Mouse (Mus musculus) heart, postnatal 25 days (tissue): Measurements from ENCODE around the gene Treml1. TPM values are rescaled to one million over a fixed set of nuclear protein-coding genes. Genes with fewer than 3 reads are reported as not detected.
"Not testable (repeated sequence)": the region's sequence is repeated elsewhere in the genome, so short reads cannot be mapped to it uniquely, and the experiment has no call there.

Experiments
- DNase-seq: peaks from one replicate; pipeline ENCODE4 v3.0.0; 2022; ENCODE audit warnings: low spot score
- intact Hi-C: fragments of 180-260 bp; cut with DNase I; formaldehyde crosslinking; loops from one replicate; pipeline ENCODE4 v1.15.1; 2025
- total RNA-seq, 2 experiments: library from RNA; stranded (reverse); gene quantifications; 2 replicates each; pipeline ENCODE4 v1.2.3; 2021

Gene Treml1
- total RNA-seq, result under 1 TPM; 0.26 to 0.92 TPM

DNA sequence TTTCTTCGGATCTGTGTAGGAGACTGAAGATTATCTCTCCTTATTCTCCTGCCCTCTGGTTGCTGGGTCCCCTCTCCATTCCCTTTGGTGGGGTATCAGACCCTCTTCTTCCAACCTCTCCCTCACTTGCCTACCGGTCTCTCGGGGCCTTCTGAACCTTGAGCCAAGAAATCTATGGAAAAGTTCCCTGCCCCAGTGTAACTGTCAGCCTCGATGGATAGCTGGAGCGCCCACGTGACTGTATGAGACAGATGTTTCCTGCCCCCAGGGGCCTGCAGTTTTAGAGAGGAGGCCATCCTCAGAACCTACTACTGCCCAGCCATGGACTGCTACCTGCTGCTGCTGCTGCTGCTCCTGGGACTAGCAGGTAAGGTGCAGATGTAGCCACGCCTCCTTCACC, at the start of gene Treml1:
Gene Treml1, plus strand, starts transcription at position 301 of the 400 bp plus-strand sequence.
- DNase-seq, result no peak
- intact Hi-C loops, result no loop called here

DNA sequence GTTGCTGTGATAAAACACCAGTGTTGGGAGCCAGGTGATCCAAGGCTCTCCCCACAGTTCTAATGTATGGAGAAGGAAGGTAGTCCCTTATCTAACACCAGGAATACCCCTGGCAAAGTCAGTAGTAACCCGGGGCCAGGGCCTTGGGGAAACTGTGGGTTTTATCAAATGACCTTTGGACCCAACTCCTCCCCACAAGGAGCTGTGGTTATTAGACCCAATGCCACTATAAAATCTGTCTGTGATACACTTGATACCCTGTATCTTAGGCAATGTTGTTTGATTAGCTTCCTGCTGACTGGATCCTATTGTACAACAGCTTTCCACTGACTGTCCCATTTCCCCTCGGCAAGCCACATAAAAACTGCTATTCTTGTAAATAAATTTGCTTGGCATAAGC, 47.6 kb upstream of the Treml1 start:
- intact Hi-C loops, result loop anchor here (10.0 kb wide), 1 partner anchor 147 kb away; the partner anchor contains the start of gene A530064D06Rik
- no peak for DNase-seq

DNA sequence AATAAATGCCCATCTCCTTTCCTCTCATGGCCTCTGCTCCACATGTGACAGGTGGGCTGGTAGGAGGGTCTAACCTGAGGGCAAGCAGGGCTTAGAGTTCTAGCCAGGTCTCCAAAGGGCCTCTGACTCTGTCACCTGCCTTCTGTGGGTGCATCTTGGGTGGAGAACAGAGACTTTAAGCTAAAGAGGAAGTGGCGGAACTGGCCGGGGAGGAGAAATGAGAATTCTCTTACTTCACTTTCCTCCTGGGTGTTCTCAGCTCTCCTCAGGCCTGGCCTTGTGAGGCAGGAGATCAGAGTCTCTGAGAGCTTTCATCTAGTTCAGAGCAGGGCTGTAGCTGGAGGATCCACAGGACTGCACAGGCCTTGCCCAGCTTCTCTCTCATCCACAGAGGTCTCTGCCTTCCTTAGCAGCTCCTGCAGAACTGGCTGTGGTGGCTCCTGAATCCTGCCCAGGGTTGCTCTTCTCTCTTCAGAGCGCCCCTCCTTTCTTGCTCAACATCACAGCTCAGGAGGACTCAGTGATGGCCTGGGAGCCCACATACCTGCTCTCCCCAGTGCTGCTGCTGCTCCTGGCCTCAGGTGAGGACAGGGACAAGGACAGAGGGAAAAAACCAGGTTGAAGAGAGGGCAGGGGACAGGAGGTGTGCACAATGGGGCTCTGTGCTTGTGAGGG, 43.7 kb upstream of the Treml1 start, which contains the start of gene B430306N03Rik:
Gene B430306N03Rik, plus strand, starts transcription at position 237 of the 675 bp plus-strand sequence.
- not testable (repeated sequence) for DNase-seq
- intact Hi-C loops, result loop anchor here (10.0 kb wide), 1 partner anchor 151 kb away; the partner anchor contains the start of gene A530064D06Rik

DNA sequence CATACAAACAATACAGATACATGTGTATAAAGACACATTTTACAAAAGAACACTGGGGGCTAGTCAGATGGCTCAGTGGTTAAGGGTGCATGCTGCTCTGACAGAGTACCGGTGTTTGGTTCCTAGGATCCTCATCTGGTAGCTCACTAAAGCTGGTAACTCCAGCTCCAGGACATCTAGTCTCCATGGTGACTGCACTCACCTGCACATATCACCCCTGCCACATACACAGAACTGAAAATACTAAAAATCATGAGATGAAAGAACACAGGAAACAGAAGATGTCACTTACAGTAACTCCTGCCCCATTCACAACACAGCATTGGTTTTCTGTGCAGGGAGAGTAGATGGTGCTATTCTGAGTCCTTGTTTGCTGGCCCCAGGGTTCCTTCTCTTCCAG, 41.0 kb upstream of the Treml1 start:
- intact Hi-C loops, result loop anchor here (10.0 kb wide), 1 partner anchor 154 kb away; the partner anchor contains the start of gene A530064D06Rik
- DNase-seq, result no peak

DNA sequence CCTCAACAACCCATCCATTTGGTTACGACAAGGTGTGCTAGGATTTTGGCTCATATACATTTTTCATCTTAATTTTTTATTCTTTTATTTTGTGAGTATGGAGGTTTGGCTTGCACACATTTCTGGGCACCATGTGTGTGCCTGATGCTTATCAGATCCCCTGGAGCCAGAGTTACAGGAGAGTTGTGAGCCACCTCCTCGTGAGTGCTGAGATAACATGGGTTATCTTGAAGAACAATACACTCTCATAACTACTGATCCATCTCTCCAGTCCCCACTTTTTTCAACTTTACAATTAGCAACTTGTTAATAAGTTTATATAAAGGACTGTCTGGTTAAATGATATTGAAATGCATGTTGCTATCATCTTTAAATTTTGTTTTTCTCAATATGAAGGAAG, 38.4 kb upstream of the Treml1 start:
- intact Hi-C loops, result no loop called here
- DNase-seq, result no peak

DNA sequence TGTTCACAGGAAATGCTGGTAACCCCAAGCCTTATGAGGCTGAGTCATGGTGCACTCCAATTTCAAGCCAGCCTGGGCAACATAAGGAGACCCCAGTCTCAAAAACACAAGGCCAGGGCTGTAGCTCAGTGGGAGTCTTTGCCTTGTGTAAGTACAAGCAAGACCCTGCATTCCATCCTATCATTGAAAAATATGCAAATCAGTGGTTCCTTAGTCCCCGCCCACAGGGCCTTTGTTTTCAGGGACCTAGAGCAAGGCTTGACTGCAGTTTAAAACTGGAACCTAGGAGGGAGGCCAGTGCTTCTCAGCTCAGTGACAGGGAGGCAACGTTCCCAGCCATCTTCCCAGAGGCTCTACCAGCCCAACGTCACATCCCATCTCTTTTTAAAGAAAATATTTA, 36.5 kb upstream of the Treml1 start:
- intact Hi-C loops, result no loop called here

DNA sequence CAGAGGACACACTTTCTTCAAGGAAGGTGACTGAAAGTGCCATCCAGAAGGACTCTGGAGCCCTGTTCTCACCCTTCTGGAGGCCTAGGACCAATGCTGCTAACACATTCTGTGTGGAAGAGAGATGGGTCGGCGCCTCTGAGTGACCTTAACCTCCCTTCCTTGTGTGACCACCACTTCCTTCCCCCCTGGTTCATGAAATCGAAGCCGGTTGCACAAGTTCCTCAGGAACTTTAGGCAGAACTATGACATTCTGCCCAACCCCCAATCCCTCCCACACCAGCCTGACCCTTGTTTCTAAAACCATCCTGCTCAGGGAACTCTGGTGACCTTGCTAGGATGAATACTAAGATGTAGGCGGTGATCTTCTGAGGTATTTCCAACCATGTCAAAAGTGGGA, 35.5 kb upstream of the Treml1 start:
- DNase-seq, result no peak

More for the DNA sequence above, 36.5 kb upstream of the Treml1 start:
- no peak for DNase-seq

DNA sequence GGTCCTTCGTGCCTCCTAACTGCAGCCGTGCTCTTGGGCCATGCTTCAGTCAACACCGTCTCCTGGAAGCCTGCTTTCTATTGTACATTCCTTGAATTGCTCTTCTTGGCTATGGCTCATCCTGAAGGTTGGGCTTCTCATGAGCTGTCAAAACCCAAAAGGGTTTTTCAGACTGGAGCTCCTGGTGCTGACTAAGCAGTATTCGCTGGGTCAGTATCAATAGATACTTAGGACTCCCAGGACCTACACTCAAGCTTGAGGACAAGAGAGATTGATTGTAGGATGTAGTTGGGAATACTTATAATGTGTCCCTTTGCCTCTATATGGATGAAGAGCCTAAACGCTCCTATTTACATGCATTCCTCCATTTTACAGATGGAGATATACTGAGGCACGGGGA, 34.6 kb upstream of the Treml1 start:
- intact Hi-C loops, result no loop called here
- DNase-seq, result no peak

More for the DNA sequence above, 35.5 kb upstream of the Treml1 start:
- intact Hi-C loops, result no loop called here

DNA sequence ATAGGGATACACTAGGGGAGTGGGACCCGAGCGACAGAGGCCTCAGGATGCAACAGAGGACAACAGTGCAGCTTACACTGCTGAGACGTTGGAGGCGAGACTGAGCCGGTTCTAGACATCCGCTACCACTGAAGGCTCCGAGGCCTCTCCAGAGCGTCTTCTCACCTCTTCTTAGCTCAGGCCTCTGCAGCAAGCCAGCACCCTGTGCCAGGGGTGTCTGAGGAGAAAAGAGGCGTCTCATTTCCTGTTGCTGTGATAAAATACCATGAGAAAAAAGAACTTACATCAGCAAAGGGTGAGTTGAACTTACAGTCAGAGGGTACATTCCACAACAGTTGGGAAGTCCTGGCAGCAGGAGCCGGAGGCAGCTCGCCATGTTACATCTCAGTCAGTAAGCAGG, 34.1 kb upstream of the Treml1 start:
- DNase-seq, result no peak
- intact Hi-C loops, result no loop called here

DNA sequence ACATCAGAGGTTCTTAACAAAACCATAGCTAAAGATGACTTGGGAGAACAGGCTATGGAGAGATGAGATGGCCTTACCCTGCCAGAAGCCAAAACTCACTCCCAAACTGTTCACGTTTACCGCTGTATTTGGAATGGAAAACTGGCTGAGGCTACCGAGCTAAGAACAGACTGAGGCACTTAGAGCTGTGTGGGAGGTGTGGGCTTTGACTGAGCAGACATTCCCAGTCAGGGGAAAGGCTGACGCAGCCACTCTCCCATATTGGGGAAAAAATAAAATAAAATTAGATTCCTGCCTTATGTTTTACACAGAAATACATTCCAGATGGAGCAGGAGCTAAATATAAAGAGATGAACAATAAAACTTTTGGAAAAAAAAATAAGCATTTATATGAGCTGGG, 33.1 kb upstream of the Treml1 start:
- intact Hi-C loops, result no loop called here
- no peak for DNase-seq

DNA sequence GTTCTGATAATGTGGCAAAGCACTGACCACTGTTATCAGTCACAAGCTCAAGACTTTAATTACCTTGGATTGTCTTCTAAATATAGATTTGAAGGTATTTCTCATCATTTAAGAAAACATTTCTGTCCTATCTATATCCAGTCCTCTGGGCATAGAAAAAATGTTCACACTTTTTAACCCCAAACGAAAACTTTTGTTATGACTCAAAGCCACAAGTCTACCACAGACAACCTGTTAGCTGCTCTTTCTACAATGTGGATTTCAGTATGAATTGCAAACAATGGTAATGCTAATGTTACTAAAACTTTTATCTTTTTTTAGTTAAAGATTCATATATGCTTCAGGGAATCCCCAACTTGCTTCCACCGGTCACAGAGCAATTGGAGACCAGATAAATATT, 27.2 kb upstream of the Treml1 start:
- intact Hi-C loops, result loop anchor here (10.0 kb wide), 1 partner anchor 228 kb away; no protein-coding TSS in a partner anchor

DNA sequence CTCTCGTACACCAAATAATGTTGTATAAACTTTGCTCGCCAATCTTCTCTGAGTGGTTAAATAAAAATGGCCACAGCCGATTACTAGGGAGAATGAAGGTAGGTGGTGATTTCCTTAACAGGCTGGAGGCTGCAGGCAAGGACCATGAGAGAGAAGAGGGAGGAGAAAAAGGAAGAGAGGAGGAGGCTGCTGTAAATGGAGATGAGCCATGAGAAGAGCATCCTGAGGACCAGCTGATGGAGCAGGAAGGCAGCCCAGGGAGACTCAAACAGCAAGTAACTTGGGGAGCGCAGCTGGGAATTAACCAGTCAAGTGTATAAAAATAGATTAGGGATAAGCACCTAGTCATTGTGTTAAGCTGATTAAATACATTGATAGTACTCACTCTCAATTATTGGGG, 25.5 kb upstream of the Treml1 start:
- intact Hi-C loops, result loop anchor here (10.0 kb wide), 1 partner anchor 229 kb away; no protein-coding TSS in a partner anchor
- no peak for DNase-seq

More for the DNA sequence above, 27.2 kb upstream of the Treml1 start:
- no peak for DNase-seq

DNA sequence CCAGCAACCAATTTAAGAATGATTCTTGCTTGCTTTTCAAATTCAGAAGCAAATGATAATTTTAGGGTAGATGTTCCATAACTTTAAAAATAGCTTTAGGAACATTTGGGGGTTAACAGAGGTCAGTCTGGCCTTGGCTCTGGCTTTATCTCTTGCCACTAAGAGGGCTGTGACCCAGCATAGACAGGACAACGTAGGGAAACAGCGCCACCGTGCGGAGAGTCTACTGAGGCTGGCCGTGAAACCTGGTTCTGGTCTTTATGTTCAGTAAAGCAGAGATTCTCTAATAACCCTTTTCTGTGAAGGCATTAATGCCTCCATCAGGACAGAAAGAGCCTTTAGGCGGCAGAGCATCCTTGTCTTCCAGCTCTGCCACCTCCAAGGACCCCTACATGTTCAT, 22.9 kb upstream of the Treml1 start:
- DNase-seq, result peak; percentile 48
- intact Hi-C loops, result loop anchor here (1.0 to 10.0 kb wide), 2 partner anchors 62 to 232 kb away; no protein-coding TSS in a partner anchor

DNA sequence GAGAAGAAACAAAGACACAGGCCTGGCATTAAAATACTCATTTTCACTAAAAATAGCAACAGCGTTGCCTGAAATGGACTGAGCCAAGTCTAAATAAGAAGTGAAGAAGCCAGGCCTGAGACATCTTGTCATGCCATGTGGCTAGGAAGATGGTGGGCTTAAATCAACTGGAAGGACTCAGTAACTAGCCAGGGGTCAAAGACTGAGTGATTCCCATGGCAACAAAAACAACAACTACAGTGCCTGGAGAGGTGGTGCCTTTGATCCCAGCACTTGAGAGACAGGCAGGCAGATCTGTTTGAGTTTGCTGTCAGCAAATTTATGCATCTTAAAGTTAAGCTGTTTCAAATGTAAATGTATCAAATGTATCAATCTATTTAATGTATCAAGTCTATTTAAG, 19.4 kb upstream of the Treml1 start:
- DNase-seq, result no peak
- intact Hi-C loops, result no loop called here

DNA sequence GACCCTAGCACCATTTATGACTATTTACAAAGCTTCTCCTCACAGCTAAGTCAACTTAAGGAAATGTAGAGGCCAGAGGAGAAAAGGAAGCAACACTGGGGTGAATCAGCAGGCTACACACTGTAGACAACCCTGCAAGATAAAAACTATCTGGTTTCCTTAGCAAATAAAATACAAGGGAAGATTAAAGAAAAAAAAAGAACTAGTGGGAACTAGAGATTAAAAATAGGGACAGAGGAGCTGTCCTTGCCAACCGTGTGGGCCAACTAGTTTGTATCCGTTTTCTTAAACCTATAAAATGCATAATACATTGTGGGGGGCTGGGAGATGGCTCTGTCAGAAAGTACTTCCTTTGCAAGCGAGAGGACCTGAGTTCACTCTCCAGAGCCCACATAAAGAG, 17.8 kb upstream of the Treml1 start:
- intact Hi-C loops, result no loop called here
- no peak for DNase-seq

DNA sequence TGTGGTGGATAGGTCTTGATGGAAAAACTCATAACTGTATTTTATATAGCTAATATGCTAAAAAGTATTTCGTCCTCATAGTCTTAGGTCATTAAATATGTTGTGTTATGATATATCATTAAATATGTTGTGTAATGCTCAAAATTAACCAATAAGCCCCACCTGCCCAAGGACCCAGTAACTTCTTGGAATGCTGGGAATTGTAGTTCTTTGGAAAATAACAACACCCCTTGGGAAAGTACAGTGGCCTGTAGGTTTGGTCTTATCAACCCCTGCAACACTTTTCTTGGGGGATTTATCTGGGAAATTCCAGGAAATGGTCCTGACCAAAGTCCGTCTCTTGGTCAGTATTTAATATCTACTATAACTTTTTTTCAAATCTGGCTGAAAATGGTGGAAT, 16.7 kb upstream of the Treml1 start:
- intact Hi-C loops, result no loop called here
- DNase-seq, result no peak

DNA sequence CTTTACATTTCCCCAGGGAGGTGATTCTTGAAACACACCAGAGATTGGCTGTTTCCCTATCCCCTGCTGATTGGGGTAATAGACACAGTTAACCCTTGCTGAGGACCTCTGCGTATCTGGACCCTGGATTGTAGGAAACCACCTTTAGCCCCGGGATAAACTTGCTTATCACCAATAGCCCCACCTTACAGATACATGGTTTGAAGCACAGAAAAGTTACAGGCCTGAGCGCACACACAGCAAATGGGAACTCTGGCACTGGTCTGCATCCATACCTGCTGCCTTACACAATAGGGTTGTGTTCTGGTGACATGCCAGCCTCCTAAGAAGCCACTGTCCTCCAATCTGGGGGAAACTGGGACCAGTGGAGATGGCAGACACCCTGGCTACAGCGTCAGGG, 13.9 kb upstream of the Treml1 start:
- intact Hi-C loops, result no loop called here
- no peak for DNase-seq

DNA sequence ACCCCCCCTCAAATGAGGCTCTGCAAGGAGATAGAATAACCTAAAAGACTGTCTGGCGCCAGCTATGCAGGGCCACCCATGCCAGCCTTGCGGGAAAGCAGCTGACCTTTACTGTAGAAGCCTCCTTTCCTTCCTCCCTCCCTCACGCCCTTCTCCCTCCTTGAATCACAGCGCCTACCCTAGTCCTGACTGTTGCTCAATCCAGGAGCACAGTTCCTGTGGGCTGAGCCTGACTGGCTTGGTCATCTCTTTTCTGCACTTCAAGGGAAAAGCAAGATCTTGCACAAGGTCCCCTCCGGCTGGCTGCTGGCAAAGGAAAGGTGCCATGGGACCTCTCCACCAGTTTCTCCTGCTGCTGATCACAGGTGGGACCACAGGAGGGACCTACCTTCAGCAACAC, 13.5 kb upstream of the Treml1 start, which contains the start of gene Trem2:
Gene Trem2, plus strand, starts transcription at position 171 of the 400 bp plus-strand sequence.
- DNase-seq, result no peak
- intact Hi-C loops, result no loop called here

DNA sequence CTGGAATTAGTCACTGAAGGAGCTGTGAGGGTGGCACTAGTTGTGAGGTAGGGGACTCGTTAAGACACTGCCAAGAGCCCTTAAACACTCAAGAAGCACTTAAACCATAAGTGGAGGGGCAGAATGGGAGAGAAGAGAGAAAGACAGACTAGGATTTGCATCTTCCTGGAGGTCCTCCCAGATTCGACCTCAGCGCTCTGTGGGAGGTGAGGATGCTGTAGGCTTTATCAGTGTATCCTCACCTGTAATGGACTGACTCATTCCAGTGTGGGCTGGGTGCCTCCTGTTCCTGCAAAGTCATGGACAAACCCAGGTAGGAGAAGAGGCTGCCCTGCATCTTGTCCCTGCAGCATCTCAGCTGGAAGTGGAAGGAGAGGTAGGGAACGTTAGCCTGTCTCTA, 12.9 kb upstream of the Treml1 start:
- no peak for DNase-seq
- intact Hi-C loops, result no loop called here

DNA sequence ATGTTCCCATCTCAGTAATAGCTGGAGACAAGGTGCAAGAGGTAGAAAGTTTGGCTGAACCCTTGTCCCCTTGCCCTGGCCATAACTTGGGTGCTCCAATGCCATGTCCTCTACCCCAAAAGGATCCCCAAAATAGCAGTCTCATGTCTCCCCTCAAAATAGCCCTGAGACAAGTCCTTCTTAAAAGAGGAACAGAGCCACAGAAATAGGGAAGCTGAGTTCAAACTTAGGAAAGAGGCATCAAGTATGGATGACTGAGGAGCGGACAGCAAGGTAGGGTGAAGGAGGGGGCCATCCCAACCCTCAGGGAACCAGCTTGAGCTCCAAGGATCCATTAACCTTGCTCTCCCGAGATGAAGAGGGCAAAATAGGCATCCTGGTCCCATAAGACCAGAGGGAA, 12.4 kb upstream of the Treml1 start:
- no peak for DNase-seq

DNA sequence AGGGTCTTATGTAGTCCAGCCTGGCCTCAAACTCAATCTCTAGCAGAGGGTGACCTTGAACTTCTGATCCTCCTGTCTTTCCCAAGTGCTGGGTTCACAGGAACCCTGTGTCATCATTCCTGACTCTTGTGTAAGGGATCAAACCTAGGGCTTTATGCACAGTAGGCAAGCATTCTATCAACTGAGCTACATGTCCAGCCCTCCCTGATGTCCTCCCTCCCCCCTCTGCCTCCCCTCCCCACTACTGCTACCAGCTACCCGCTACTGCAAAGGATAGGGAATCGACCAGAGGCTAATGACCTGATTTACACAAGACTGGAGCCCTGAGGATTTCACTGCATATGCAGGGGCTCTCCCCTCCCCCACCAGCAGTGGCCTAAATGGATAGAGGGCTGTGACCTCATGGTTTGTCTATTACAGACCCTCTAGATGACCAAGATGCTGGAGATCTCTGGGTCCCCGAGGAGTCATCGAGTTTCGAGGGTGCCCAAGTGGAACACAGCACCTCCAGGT, 9.0 kb upstream of the Treml1 start:
- DNase-seq, result no peak
- intact Hi-C loops, result no loop called here

More for the DNA sequence above, 12.4 kb upstream of the Treml1 start:
- intact Hi-C loops, result no loop called here
